Mouse (Mus musculus) erythroblast, adult 5-6 weeks (primary cell): ENCODE measurements around the gene Pik3r4. TPM values are rescaled to one million over a fixed set of nuclear protein-coding genes. Genes with fewer than 3 reads are reported as not detected.
A peak's percentile ranks its signal among the peaks of the same experiment; 100 is the strongest.
"Not testable (repeated sequence)": the region's sequence is repeated elsewhere in the genome, so short reads cannot be mapped to it uniquely, and the experiment has no call there.

Source experiments
- ATAC-seq: replicated peaks from 2 replicates; pipeline ENCODE4 v1.8.0; 2016; ENCODE audit warnings: moderate number of reproducible peaks, mild to moderate bottlenecking, moderate TSS enrichment, inconsistent platforms; ENCODE audit not compliant: poor library complexity, low FRiP score, severe bottlenecking
- total RNA-seq, 2 experiments: library from RNA; stranded (forward) in 1 of 2; stranded (reverse) in 1 of 2; fragments of 150-400 nt in 1 of 2; fragments of 200-764, 138-1000 nt in 1 of 2; gene quantifications; 2 replicates each; pipeline versions ENCODE4 v1.2.3 to v1.2.4; 2015 to 2017; ENCODE audit warnings: low replicate concordance in 2 of 2

Gene Pik3r4
- total RNA-seq (2015; ENCODE audit: low replicate concordance): 8.6 and 9.8 TPM in 2 replicates
- total RNA-seq (2017; ENCODE audit: low replicate concordance): 4.6 and 7.1 TPM in 2 replicates

DNA sequence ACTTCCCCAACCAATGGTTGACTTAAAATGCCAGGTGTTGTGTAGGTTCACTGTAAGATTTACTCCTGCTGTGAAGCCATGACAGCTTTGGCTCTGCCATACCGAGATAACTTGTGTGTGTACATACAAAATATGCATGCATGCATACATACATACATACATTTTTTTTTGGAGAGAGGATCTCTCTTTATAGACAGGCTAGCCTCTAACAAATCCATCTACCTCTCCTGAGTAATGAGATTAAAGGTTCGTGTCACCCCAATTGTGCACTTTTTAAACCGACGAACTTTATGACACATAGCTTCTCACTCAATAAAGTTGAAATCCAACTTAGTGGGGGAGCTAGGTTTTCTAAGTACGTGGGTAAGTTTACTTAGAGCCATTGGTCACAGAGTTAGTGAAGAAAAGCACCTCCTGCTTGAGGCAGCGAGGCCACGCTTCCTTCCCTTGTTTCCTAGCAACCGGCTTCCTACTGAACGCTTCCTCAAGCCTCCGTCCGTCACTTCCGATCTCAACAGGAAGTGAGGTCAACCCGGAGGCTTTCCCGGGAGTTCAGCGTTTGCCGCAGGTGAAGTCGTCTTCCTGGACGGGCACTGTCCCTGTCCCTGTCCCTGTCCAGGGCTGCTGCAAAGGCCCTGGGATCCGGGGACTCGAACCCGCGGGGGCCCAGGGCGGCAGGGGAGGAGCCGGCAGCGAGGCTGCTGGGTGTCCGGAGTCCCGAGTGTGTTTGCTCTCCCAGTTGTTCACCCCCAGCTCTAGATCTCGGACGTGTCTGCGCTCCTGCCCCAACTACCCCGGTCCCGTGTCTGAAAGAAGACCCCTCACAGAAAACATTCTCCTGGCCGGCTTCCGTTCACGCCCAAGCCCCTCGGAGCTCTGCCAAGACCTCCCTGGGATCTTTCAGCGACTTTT is at the start of gene Pik3r4:
Gene Pik3r4, plus strand, starts transcription at position 519 of the 912 bp plus-strand sequence.
- ATAC-seq: peak; percentile 95

DNA sequence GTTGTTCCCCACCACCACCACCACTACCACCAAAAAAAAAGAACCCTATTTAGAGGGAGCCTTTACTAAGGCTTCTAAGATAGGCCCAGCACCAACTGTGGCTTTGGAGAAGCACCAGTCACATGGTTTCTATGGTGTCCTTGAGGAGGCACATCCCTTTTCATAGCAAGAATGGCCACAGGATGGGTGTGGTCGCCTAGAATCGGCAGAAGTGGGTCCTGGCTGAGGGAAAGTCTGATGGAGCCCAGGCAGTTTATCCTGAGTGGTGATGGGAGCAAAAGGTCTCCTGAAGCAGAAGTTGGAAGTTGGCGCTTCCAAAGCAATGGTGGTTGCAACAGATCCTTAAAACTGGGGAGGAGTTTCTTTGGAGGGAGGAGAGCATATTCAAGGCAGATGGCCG is 43.9 kb upstream of the Pik3r4 start:
- ATAC-seq: no peak

DNA sequence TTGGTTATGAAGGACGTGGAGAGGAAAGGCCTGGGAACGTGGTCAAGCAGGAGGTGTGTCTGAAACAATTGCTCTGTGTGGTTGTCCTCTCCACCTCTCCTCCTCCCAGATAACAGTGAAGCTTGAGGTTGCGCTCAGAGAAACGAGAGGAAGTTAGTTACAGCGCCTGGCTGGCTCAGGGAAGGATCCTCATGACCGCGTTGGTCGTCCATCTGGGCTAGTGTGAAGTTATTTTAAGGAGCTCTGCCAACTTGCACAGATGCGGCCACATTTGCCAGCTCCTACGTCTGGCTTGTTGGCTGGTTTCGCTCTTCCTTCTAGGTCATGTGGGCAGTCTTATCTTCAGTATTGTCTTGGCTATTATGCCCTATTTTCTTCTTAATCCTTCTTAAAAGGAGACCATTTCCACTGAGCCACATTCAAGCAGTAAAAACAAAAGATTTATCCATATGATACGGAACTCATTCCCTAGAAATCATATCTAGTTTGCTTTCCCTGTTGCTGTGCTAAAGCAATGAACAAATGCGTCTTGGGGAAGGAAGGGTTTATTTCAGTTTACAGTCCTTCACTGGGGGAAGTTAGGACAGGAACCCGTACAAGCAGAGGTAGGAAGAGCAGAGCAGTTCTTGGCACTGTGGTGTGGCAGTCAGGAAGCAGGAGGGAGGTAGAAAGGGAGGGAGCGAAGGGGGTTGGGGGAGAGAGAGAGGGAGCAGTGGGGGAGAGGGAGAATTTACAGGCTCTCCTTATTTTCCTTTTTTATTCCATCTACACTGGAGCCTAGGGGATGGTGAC is 30.6 kb upstream of the Pik3r4 start:
- ATAC-seq: no peak

DNA sequence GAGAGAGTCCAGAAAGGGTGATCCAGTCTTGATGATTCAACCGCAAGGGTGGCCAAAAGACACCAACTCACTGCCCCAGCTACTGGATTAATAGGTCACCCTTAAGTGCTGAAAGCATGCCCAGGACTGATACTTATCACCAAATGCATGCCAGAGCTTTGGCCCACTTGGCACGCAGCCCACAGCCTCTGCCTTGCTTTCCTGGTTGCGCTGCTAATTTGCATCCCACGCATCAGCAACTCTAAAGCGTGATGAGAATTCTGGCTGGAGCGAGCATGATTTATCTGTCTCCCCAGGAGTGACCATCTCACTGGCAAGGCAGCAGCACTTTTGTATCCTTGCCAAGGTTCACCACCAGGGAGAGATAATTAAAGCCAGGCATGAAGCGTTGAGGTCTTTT is 29.9 kb upstream of the Pik3r4 start:
- no peak for ATAC-seq

DNA sequence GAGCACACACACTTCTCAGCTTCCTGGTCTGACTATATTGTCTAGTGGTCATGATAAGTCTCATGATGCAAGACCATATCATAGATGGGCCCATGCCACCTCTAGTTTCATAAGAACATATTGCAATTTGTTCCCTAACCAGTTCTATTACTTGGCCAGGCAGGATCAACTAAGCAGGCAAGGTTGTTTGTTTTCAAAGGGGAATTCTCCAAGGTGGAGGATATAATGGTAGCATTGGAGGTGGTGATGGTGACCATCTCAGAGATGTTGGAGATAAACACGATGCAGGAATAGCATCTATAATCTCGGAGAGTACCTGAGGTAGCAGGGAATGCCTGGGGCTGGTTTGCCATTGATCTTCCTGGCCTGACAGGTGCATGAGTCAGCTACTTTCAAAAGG is 26.8 kb upstream of the Pik3r4 start:
- ATAC-seq: no peak

DNA sequence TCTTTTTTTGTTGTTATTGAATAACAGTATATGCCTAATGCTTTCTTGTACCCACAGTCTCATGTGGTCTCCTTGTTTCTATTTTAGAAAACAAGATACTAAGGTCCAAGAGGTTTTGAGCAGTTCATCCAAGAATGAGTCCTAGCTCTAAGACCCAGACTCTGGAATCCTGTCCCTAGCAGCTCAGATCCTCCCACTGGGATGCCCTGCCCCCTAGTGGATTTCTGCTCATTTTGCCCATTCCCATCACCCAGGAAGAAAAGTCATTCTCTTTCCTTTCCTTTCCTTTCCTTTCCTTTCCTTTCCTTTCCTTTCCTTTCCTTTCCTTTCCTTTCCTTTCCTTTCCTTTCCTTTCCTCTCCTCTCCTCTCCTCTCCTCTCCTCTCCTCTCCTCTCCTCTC is 25.5 kb upstream of the Pik3r4 start:
- not testable (repeated sequence) for ATAC-seq

DNA sequence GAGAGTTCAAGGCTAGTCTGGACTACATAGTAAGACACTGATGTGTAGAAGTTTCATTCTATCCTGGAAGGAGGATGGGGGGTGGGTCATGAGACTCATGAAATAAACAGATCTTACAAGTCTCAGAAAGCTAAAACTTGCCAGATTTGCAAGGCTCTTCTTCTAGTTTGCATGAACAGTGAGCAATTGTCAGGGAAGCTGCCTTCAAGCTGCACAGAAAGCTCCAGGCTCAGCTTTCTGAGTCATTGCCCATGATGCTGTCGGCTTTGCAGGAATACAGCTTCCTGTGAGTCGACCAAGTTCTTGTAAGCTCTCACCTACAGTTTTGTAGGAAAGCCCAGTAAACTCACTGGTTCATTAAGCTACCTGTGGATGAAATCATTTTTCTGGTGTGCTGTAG is 8.8 kb upstream of the Pik3r4 start:
- ATAC-seq: no peak

DNA sequence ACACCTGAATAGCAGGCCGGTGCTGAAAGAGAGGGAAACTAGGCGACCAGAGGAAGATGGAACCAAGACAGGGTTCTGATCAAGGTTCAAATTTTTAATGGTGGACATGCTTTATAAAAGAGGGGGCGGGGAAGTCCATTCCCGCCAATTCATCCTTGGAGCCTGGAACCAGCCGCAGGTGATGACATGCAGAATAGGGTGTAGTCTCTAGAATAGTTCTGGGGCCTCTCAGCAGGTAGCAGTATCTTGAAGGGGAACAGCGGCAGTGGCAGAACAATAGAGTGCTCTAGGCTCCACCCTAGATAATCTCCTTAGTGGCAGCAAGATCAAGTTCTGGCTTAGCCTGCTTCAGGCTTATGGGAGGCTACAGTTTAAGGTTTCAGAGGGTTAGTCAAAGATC is 1.4 kb upstream of the Pik3r4 start:
- ATAC-seq: not testable (repeated sequence)

DNA sequence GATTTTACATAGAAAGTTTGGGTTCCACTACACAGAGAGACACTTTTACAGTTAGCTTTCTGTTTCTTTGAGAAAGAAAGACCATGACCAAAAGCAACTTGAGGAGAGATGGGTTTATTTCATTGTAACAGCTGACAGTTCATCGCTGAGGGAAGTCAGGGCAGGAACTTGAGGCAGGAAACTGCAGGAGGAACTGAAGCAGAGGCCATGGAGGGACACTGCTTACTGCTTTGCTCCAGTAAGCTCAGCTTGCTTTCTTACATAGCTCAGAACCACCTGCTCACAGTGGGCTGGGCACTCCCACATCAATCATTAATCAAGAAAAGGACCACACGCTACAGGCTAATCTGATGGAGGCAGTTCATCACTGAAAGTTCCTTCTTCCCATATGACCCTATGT is 13.4 kb downstream of the Pik3r4 start:
- no peak for ATAC-seq

DNA sequence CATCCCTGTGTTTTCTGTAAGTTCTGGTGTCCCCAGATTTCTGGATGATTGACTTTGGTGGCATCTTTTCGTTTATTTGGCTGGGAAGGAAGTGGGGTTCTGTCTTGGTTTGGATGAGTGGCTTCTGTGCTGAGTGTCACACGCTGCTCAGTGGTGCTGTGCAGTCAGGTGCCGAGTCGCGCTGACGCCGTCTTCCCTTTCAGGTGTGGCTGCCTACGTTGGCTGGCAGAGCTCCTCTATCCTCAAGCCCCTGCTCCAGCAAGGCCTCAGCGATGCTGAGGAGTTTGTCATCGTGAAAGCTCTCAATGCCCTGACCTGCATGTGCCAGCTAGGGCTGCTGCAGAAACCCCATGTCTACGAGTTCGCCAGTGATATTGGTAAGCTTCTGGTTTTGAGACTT is 15.4 kb downstream of the Pik3r4 start:
- ATAC-seq: no peak

DNA sequence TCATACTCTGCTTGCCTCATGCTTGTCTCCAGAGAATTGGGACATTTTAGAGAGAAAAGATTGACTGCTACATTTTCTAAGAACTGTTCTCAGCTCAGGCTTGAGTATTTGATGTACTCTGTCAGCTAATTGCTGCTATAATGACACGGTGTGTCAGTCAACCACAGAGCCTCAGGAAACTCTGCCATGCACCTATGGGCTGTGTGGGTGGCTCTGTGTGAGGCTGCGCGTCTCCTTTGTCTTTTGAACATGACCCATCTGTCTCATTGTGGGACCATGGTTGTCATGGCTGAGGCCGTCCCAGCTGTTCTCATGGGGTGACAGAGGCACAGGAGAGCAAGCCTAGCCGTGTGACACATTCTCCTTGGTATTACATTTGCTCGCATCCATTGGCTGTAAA is 17.1 kb downstream of the Pik3r4 start:
- no peak for ATAC-seq

DNA sequence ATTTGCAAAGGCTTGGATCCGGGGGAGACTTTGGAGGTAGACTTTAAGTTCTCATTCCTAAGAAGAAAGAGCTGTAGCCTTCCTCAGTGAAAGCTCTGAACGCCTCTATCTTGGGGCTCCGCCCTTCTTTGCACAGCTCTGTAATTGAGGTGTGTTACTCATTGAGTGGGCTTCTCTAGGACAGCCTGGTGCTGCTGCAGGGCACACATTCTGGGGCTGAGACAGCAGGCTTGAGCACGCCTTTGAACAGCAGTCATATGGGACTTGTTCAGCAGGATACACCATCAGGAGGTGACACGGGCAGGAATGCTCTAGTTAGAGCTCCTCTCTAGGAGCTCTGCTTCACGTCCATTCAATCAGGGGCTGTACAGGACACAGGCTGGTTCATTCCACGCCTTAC is 22.5 kb downstream of the Pik3r4 start:
- ATAC-seq: no peak

DNA sequence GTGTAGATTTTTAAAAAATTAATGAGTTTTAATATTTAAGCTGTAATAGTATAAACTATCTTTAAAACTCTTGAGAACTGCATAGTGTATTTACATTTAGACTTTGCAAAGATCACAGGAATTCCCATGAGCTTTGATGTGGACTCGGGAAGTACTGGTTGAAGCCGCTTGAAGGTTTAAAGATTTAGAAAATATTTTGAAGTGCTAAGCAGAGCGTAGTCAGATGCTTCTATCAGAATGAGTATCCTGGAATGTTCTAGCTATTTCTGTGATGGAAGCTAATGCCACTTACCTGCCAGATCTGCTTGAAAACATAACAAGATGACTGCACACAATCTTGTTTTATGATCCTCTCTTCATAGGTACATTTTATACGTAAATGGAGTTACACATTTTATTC is 28.1 kb downstream of the Pik3r4 start:
- no peak for ATAC-seq

DNA sequence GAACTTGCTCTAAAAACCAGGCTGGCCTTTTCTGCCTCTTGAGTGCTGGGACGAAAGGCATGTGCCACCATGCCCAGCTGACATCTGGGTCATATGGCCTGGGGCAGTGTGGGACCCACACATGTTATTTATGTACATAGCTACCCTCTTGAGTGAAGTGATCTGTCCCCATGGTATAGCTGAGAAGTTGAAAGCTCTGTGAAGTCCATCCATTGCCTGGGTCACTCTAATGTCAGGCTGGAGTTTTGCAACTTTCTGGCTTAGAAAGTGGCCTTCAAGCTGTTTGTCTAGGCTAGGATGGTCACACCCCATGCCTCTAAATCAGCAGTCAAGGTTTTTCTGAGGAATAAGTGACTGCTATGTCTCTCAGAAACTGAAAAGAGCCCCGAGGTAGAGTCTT is 29.3 kb downstream of the Pik3r4 start:
- ATAC-seq: no peak

DNA sequence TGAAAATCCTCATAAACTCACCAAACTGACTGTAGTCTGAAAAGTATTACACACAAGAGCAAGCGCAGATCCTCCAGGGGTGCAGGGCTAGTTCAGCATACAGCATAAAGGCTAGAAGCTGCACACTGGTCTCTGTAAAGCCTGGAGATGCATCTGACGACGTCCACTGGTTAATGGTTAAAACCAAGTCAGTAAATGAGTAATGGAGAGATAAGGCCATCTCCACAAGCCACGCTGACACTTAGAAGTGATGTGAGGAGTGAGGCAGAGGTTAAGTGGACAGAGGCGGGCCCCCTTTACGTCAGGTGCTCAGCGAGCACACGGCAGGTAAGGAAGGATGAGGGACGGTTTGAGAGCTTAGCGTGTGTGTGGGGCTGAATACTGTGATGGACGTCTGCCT is 33.2 kb downstream of the Pik3r4 start:
- ATAC-seq: no peak

DNA sequence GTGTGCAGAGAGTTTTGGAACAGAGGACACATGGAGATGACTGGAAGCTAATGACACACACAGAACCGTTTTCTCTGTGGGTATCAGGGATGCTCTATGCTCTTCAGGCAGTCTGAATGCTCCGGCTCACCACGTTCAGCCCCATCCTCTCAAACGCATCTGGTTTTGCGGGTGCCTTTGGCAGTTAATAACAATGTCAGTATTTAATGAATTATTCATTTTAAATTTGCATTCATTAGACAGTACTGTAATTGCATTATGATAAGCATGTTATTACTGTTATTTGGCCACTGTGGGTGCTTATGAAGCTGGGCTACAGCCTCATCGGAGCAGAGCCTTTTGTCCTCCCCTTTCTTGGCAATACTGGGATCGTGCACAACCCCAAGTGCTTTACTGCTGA is 38.6 kb downstream of the Pik3r4 start:
- ATAC-seq: no peak

DNA sequence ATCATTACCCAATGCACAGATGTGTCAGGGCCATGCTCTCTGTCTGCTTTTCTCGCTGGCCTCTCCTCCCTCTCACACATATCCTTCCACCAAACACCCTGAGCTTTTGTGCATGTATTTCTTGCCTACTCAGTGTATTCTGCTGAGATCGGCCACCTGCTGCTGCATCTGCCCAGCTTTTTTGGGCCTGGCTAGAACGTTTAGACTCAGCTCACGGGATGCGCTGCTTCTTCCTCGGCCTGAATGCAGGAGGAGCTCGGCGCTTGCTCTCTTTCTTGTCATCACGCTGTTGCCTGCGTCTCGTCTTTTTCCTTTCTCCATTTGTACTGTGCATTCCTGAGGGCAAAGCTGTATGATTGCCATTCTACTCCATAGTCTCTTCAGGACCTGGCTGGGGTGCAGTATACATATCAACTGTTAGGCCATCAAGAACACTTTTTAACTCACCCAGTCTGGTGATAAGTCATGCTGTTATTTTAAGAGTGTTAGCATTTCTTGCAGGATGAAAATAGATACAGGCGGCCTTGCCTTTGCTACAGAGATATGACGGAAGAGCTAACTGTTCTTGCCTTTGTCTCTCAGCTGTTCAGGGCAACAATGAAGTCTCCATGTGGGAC is 41.9 kb downstream of the Pik3r4 start:
- ATAC-seq: no peak

DNA sequence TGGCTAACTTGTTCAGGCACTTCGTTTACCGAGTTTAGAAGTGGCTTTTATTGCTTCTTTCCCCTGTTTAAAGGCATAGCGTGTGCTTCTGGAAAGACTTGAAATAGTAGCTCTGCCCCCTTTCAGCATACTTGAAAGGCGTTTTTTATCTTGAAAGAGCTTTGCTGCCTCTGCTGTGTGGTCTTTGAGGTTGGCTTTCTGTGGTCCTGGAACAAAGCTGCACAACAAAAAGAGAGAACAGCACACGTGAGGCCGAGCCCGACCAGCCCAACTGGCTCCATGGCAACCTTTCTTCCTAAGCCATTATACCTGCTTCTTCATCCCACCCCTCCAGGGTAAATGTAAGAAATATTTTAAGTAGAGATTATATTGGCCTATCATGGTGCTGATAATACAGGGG is 46.7 kb downstream of the Pik3r4 start:
- ATAC-seq: no peak

DNA sequence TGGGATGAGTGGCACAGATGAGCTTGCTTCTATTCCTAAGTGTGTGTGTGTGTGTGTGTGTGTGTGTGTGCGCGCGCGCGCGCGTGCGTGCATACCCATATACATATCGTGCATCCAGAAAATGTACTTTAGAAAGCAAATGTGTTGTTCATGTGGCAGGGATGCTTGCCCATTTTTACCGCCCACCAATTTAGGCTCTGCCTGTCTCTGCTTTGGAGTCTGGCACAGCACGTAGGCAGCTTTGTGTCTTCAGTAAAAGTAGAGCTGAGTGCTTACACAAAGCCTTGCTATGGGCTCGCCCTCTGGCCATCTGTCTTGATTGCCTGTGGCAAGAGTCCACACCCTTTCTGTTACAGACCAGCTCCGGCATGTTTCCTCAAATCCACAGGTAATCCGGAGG is 49.7 kb downstream of the Pik3r4 start:
- ATAC-seq: no peak

DNA sequence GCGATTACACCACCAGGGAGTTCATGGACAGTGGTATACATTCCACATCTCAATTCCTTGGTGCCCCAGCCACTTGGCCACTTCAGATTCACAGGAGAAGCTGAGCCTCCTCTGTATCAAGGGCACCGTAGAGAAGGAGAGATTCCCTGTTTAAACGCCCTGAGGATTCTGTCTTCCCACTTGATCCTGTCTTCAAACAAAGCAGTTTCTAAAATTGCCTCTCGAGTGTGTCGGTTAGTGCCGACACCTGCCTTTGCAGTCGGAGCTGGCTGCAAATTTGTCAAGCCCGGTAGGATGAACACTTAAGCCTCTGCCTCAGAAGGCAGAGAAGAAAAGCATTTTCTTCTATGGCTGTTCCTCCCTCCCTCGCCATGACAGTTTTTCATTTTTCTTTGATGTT is 50.3 kb downstream of the Pik3r4 start:
- no peak for ATAC-seq

DNA sequence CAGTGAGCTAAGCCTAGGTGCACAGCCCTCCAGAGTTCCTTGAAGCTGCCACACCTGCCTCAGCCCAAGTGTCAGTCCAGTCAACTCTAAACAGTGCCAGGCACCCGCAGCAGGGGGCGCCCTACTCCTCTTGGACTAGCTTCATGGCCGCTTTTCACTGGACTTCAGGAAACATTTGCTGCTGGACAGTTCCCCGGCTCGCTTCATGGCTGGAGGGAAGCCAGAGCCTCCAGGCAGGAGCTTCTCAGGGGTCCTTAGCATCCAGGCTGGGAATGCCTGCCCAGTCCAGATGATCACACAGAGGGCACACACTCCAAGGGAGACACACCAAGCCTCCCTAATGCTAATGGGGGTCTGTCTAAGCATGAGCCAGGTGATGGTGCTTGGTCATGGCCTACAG is 51.1 kb downstream of the Pik3r4 start:
- ATAC-seq: no peak
